Mouse (Mus musculus): Measurements from ENCODE around the gene Defb23. TPM values are rescaled to one million over a fixed set of nuclear protein-coding genes. Genes with fewer than 3 reads are reported as not detected.

The Defb23 gene
- not detected in 2 replicates for polyA plus RNA-seq (2011; ENCODE audit: insufficient read depth, insufficient read length, low read depth, missing spikeins)

- Histone ChIP-seq H3K27ac (ENCODE audit: insufficient read depth, low read length) (no peak within 1 kb of the TSS), H3K27me3 (ENCODE audit: control insufficient read depth, insufficient read depth, low read length, poor library complexity, severe bottlenecking) (no peaks in the 10 kb centered on the region), H3K4me1 (ENCODE audit: control insufficient read depth, insufficient read depth, low read length) (no peaks in the 10 kb centered on the region), H3K4me3 (ENCODE audit: low read depth, low read length) (no peak within 1 kb of the TSS), H3K9ac (ENCODE audit: low read depth, poor library complexity, severe bottlenecking) (no peak within 1 kb of the TSS), H3K36me3 (ENCODE audit: control insufficient read depth, insufficient read depth, low read length, poor library complexity, severe bottlenecking) (no peaks in the 10 kb centered on the region), H3K9me3 (replicated peaks; ENCODE audit: control insufficient read depth, insufficient read depth, low read length, poor library complexity, severe bottlenecking) (no peaks in the 10 kb centered on the region)
- TF ChIP-seq CTCF (IDR thresholded peaks at IDR 0.05; ENCODE audit: low read depth, low read length) (no peak), POLR2A (IDR thresholded peaks at IDR 0.05; ENCODE audit: insufficient read depth, low read length) (no peak), EP300 (IDR thresholded peaks at IDR 0.05; ENCODE audit: insufficient read depth, low read depth, low read length) (no peak)
These were observed at the start of gene Defb23 for GRCm38 (mm10) chr2:152464570-152465150. TSS of gene Defb23 (minus strand) at chr2:152464620.

- H3K27ac ChIP-seq (ENCODE audit: insufficient read depth, low read length), result no peak within 1 kb of the TSS
- H3K9me3 ChIP-seq (replicated peaks; ENCODE audit: control insufficient read depth, insufficient read depth, low read length, poor library complexity, severe bottlenecking), result no peaks in the 10 kb centered on the region
- no peaks in the 10 kb centered on the region for H3K36me3 ChIP-seq (ENCODE audit: control insufficient read depth, insufficient read depth, low read length, poor library complexity, severe bottlenecking)
- no peaks in the 10 kb centered on the region; the same call in 1 of the 2 replicates for H3K27me3 ChIP-seq (ENCODE audit: control insufficient read depth, insufficient read depth, low read length, poor library complexity, severe bottlenecking)
- no peaks in the 10 kb centered on the region for H3K4me1 ChIP-seq (ENCODE audit: control insufficient read depth, insufficient read depth, low read length)
- H3K9ac ChIP-seq (ENCODE audit: low read depth, poor library complexity, severe bottlenecking), result no peak within 1 kb of the TSS
- TF ChIP-seq CTCF (IDR thresholded peaks at IDR 0.05; ENCODE audit: low read depth, low read length) (no peak), POLR2A (IDR thresholded peaks at IDR 0.05; ENCODE audit: insufficient read depth, low read length) (no peak), EP300 (IDR thresholded peaks at IDR 0.05; ENCODE audit: insufficient read depth, low read depth, low read length) (no peak)
- no peak within 1 kb of the TSS for H3K4me3 ChIP-seq (ENCODE audit: low read depth, low read length)
These were observed 47.2 kb upstream of the Defb23 start, which contains the start of gene Defb26 for GRCm38 (mm10) chr2:152511592-152511991. TSS of gene Defb26 (minus strand) at chr2:152511692.

- TF ChIP-seq CTCF (IDR thresholded peaks at IDR 0.05; ENCODE audit: low read depth, low read length) (no peak), POLR2A (IDR thresholded peaks at IDR 0.05; ENCODE audit: insufficient read depth, low read length) (no peak), EP300 (IDR thresholded peaks at IDR 0.05; ENCODE audit: insufficient read depth, low read depth, low read length) (no peak)
- no peaks in the 10 kb centered on the region for H3K9me3 ChIP-seq (replicated peaks; ENCODE audit: control insufficient read depth, insufficient read depth, low read length, poor library complexity, severe bottlenecking)
These were observed 39.5 kb upstream of the Defb23 start for GRCm38 (mm10) chr2:152503950-152504349.

GRCm38 (mm10) chr2:152500863-152501229 is 36.4 kb upstream of the Defb23 start:
- Histone ChIP-seq H3K9me3 (replicated peaks; ENCODE audit: control insufficient read depth, insufficient read depth, low read length, poor library complexity, severe bottlenecking) (no peaks in the 10 kb centered on the region), H3K36me3 (ENCODE audit: control insufficient read depth, insufficient read depth, low read length, poor library complexity, severe bottlenecking) (no peaks in the 10 kb centered on the region), H3K4me3 (ENCODE audit: low read depth, low read length) (no peak overlapping the region), H3K4me1 (ENCODE audit: control insufficient read depth, insufficient read depth, low read length) (no peaks in the 10 kb centered on the region), H3K9ac (ENCODE audit: low read depth, poor library complexity, severe bottlenecking) (no peak overlapping the region), H3K27ac (ENCODE audit: insufficient read depth, low read length) (no peak overlapping the region), H3K27me3 (ENCODE audit: control insufficient read depth, insufficient read depth, low read length, poor library complexity, severe bottlenecking) (no peaks in the 10 kb centered on the region)
- TF ChIP-seq CTCF (IDR thresholded peaks at IDR 0.05; ENCODE audit: low read depth, low read length) (peak; percentile 19), POLR2A (IDR thresholded peaks at IDR 0.05; ENCODE audit: insufficient read depth, low read length) (no peak)

More at GRCm38 (mm10) chr2:152503950-152504349, 39.5 kb upstream of the Defb23 start:
- Histone ChIP-seq H3K4me1 (ENCODE audit: control insufficient read depth, insufficient read depth, low read length) (no peaks in the 10 kb centered on the region), H3K4me3 (ENCODE audit: low read depth, low read length) (no peak overlapping the region), H3K27ac (ENCODE audit: insufficient read depth, low read length) (no peak overlapping the region), H3K27me3 (ENCODE audit: control insufficient read depth, insufficient read depth, low read length, poor library complexity, severe bottlenecking) (no peaks in the 10 kb centered on the region; the same call in 1 of the 2 replicates), H3K36me3 (ENCODE audit: control insufficient read depth, insufficient read depth, low read length, poor library complexity, severe bottlenecking) (no peaks in the 10 kb centered on the region), H3K9ac (ENCODE audit: low read depth, poor library complexity, severe bottlenecking) (no peak overlapping the region)

GRCm38 (mm10) chr2:152500204-152500862 is 35.9 kb upstream of the Defb23 start:
- Histone ChIP-seq H3K36me3 (ENCODE audit: control insufficient read depth, insufficient read depth, low read length, poor library complexity, severe bottlenecking) (no peaks in the 10 kb centered on the region), H3K27ac (ENCODE audit: insufficient read depth, low read length) (no peak overlapping the region), H3K4me1 (ENCODE audit: control insufficient read depth, insufficient read depth, low read length) (no peaks in the 10 kb centered on the region), H3K9ac (ENCODE audit: low read depth, poor library complexity, severe bottlenecking) (no peak overlapping the region), H3K27me3 (ENCODE audit: control insufficient read depth, insufficient read depth, low read length, poor library complexity, severe bottlenecking) (no peaks in the 10 kb centered on the region), H3K4me3 (ENCODE audit: low read depth, low read length) (no peak overlapping the region), H3K9me3 (replicated peaks; ENCODE audit: control insufficient read depth, insufficient read depth, low read length, poor library complexity, severe bottlenecking) (no peaks in the 10 kb centered on the region)
- TF ChIP-seq EP300 (IDR thresholded peaks at IDR 0.05; ENCODE audit: insufficient read depth, low read depth, low read length), result no peak
- TF ChIP-seq POLR2A (IDR thresholded peaks at IDR 0.05; ENCODE audit: insufficient read depth, low read length), result no peak
- TF ChIP-seq CTCF (IDR thresholded peaks at IDR 0.05; ENCODE audit: low read depth, low read length), result no peak

GRCm38 (mm10) chr2:152498020-152498419 is 33.6 kb upstream of the Defb23 start:
- Histone ChIP-seq H3K4me1 (ENCODE audit: control insufficient read depth, insufficient read depth, low read length) (no peaks in the 10 kb centered on the region), H3K9ac (ENCODE audit: low read depth, poor library complexity, severe bottlenecking) (no peak overlapping the region), H3K4me3 (ENCODE audit: low read depth, low read length) (no peak overlapping the region), H3K27ac (ENCODE audit: insufficient read depth, low read length) (no peak overlapping the region), H3K9me3 (replicated peaks; ENCODE audit: control insufficient read depth, insufficient read depth, low read length, poor library complexity, severe bottlenecking) (no peaks in the 10 kb centered on the region), H3K36me3 (ENCODE audit: control insufficient read depth, insufficient read depth, low read length, poor library complexity, severe bottlenecking) (no peaks in the 10 kb centered on the region), H3K27me3 (ENCODE audit: control insufficient read depth, insufficient read depth, low read length, poor library complexity, severe bottlenecking) (no peaks in the 10 kb centered on the region)
- TF ChIP-seq EP300 (IDR thresholded peaks at IDR 0.05; ENCODE audit: insufficient read depth, low read depth, low read length) (no peak), CTCF (IDR thresholded peaks at IDR 0.05; ENCODE audit: low read depth, low read length) (no peak), POLR2A (IDR thresholded peaks at IDR 0.05; ENCODE audit: insufficient read depth, low read length) (no peak)

Data from ES-Bruce4 (cell line).